Mouse (Mus musculus) limb, embryonic 10.5 days (tissue): ENCODE results near the gene Elp4. TPM values are rescaled to one million over a fixed set of nuclear protein-coding genes. Genes with fewer than 3 reads are reported as not detected.

Experiments used
- DNase-seq: peaks from one replicate; pipeline ENCODE4 v3.0.0-alpha.2; 2017; ENCODE audit warnings: low spot score
- H3K27ac ChIP-seq: fragments of 300-500 bp; sonication (generic); 2 replicates; pipeline ENCODE4 v1.5.1; 2016; ENCODE audit warnings: mild to moderate bottlenecking
- H3K27me3 ChIP-seq: fragments of 300-500 bp; sonication (generic); 2 replicates; pipeline ENCODE4 v1.6.1; 2016; ENCODE audit warnings: low read depth, mild to moderate bottlenecking; ENCODE audit not compliant: poor library complexity, severe bottlenecking
- H3K36me3 ChIP-seq: fragments of 300-500 bp; sonication (generic); 2 replicates; pipeline ENCODE4 v1.6.1; 2016; ENCODE audit warnings: mild to moderate bottlenecking, moderate library complexity
- H3K4me1 ChIP-seq: fragments of 300-500 bp; sonication (generic); 2 replicates; pipeline ENCODE4 v1.6.1; 2016
- H3K4me3 ChIP-seq: fragments of 300-500 bp; sonication (generic); 2 replicates; pipeline ENCODE4 v1.5.1; 2016; ENCODE audit warnings: mild to moderate bottlenecking, moderate library complexity
- H3K9me3 ChIP-seq: fragments of 300-500 bp; sonication (generic); replicated peaks from 2 replicates; pipeline ENCODE4 v1.6.1; 2016; ENCODE audit warnings: mild to moderate bottlenecking
- WGBS: fragments of 180-500 bp; shearing (Covaris S2); methylation state at CpG from one replicate; pipeline ENCODE4 v1.1.7; 2016; 5-methylcytosine and 5-hydroxymethylcytosine counted together
- polyA plus RNA-seq: library from polyadenylated mRNA; unstranded; fragments of >200 nt; fragmentation: Nextera tagmentation; extraction: Ambion mirVana; gene quantifications from 2 replicates; pipeline ENCODE4 v1.2.1, GENCODE M21; 2016

The Elp4 gene
- polyA plus RNA-seq, 1 experiment from 2014 or later: 48.7 TPM

DNA sequence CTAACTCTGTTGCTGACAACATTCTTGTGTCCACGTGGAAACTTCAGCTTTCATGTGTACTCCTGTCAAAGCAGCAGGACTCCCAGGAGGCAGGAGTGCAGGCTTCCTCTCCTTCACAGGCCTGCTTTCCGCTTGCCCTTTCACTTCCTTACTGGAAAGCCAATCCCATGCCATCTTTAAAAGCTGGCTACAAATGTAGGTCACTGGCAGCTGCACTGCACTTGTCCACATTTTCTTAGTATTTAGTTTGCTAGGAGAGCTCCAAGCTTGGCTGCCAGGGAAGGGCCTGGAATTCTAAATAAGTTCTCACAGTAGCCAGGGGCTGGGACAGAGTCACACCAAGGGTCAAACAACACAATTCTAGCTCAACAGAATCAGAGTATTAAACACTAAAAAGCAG, 49.6 kb downstream of the Elp4 start:
- Histone ChIP-seq H3K27me3 (no peaks in the 10 kb centered on the region), H3K4me1 (no peaks in the 10 kb centered on the region), H3K4me3 (no peak overlapping the region), H3K36me3 (no peaks in the 10 kb centered on the region), H3K9me3 (no peaks in the 10 kb centered on the region), H3K27ac (no peak overlapping the region)
- 74% methylated on average over 2 of the region's 2 CpGs for WGBS
- no peak for DNase-seq

- Histone ChIP-seq H3K9me3 (no peaks in the 10 kb centered on the region), H3K4me3 (no peak overlapping the region), H3K4me1 (no peaks in the 10 kb centered on the region), H3K36me3 (no peaks in the 10 kb centered on the region), H3K27ac (no peak overlapping the region), H3K27me3 (no peaks in the 10 kb centered on the region)
- DNase-seq: no peak
- 92% methylated on average over 2 of the region's 2 CpGs for WGBS
These were observed 51.4 kb downstream of the Elp4 start for GRCm38 (mm10) chr2:105852971-105853370.

DNA sequence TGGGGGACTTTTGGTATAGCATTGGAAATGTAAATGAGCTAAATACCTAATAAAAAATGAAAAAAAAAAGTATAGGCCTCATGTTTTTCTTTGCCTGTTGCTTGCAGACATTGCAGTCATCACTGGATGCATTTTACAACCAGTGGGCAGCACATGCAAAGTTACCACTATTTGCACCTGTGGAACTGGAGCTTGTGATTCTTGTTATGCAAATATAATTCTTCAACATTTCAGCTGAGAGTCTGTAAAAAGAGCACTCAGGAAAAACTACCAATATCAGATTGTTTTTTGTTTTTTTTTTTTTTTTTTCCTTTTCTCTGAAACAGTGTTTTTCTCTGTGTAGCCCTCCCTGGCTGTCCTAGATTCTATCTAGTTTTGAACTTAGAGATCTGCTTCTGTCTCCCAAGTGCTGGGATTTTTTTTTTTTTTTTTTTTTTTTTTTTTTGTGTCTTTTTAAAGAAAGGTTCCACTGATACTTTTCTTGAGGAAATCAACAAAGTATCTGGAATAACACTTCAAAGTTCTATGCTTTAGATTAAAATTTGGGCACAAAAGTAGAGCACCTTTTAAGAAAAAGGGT, 52.6 kb downstream of the Elp4 start:
- H3K4me3 ChIP-seq: no peak overlapping the region
- H3K27me3 ChIP-seq: no peaks in the 10 kb centered on the region
- no peak overlapping the region for H3K27ac ChIP-seq
- no peaks in the 10 kb centered on the region for H3K36me3 ChIP-seq
- no peaks in the 10 kb centered on the region for H3K9me3 ChIP-seq
- H3K4me1 ChIP-seq: no peaks in the 10 kb centered on the region
- no peak for DNase-seq

GRCm38 (mm10) chr2:105843151-105843550, 61.2 kb downstream of the Elp4 start:
- Histone ChIP-seq H3K27ac (no peak overlapping the region), H3K4me1 (no peaks in the 10 kb centered on the region), H3K4me3 (no peak overlapping the region), H3K27me3 (no peaks in the 10 kb centered on the region), H3K9me3 (no peaks in the 10 kb centered on the region), H3K36me3 (peaks cover 5% of the 10 kb centered on the region)
- WGBS: 92% methylated on average over 5 of the region's 5 CpGs
- DNase-seq: no peak

DNA sequence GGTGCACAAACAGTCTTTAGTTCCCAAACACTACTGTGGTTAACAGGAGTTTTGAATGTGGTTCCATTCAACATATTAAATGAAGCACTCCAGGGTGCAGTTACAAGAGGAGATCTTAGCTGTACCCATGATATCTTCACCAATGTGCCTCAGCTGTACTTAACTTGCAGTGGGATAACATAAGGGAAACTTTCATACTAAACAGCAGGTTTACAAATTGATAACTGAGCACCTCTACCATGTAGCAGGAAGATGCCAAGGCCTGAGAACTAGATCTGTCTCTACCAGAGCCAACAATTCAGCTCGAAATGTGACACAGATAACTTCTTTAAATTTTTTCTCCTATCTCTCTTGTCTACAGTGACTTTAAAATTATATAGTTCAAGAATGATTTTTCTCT, 86.4 kb downstream of the Elp4 start:
- Histone ChIP-seq H3K4me1 (no peaks in the 10 kb centered on the region), H3K4me3 (no peak overlapping the region), H3K36me3 (no peaks in the 10 kb centered on the region), H3K27me3 (no peaks in the 10 kb centered on the region), H3K9me3 (no peaks in the 10 kb centered on the region), H3K27ac (no peak overlapping the region)
- DNase-seq: no peak
- WGBS: 91% methylated on average over 1 of the region's 1 CpGs

GRCm38 (mm10) chr2:105815170-105815569, 89.2 kb downstream of the Elp4 start:
- H3K36me3 ChIP-seq: no peaks in the 10 kb centered on the region

GRCm38 (mm10) chr2:105813041-105813440, 91.3 kb downstream of the Elp4 start:
- Histone ChIP-seq H3K4me1 (no peaks in the 10 kb centered on the region), H3K27me3 (no peaks in the 10 kb centered on the region), H3K4me3 (no peak overlapping the region), H3K9me3 (no peaks in the 10 kb centered on the region), H3K27ac (no peak overlapping the region), H3K36me3 (no peaks in the 10 kb centered on the region)
- 80% methylated on average over 3 of the region's 3 CpGs for WGBS
- DNase-seq: no peak

More at GRCm38 (mm10) chr2:105815170-105815569, 89.2 kb downstream of the Elp4 start:
- Histone ChIP-seq H3K9me3 (no peaks in the 10 kb centered on the region), H3K4me1 (no peaks in the 10 kb centered on the region), H3K4me3 (no peak overlapping the region), H3K27ac (no peak overlapping the region), H3K27me3 (no peaks in the 10 kb centered on the region)
- DNase-seq: no peak
- WGBS: 91% methylated on average over 3 of the region's 3 CpGs

DNA sequence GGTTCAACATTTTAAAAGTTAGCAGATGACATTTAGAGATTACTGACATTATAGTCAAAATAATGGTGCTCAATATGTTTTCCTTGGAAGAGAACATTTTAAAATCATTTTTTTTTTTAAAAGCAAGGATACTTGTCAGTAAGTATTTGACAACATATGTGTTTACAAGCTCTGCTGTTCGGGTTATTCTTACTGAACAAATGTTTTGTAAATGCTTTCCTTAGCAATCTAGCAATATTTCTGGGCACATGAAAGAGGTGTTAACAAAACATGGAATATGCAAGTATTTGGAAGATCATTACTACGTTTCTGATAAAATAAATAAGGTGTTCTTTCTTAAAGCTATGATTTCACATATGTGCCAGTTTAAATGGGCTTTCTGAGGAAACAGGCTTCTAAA, 94.1 kb downstream of the Elp4 start:
- no peak for DNase-seq
- Histone ChIP-seq H3K27me3 (no peaks in the 10 kb centered on the region), H3K9me3 (no peaks in the 10 kb centered on the region), H3K36me3 (no peaks in the 10 kb centered on the region), H3K4me3 (no peak overlapping the region), H3K4me1 (no peaks in the 10 kb centered on the region), H3K27ac (no peak overlapping the region)
- 81% methylated on average over 2 of the region's 2 CpGs for WGBS

DNA sequence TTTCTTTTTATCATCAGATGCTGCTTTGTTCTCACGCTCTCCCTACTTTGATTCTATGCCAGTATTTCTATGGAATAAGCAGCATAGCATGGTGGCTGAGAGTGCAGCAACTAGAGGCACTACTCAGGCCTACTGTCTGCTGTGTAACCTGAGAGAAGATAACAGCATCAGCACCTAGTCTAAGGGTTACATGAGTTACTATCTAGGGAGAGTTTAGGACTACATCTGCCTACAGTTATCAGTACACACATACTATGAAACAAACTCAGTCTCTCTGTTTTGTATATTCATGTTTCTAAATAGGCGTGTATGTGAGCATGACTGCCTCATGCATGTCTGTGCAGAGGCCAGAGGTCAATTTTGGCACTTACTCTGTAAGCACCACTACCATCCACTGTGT, 97.8 kb downstream of the Elp4 start:
- H3K27me3 ChIP-seq: no peaks in the 10 kb centered on the region
- H3K27ac ChIP-seq: no peak overlapping the region
- no peaks in the 10 kb centered on the region for H3K4me1 ChIP-seq
- no peak for DNase-seq
- 90% methylated on average over 2 of the region's 2 CpGs for WGBS
- no peak overlapping the region for H3K4me3 ChIP-seq
- no peaks in the 10 kb centered on the region for H3K36me3 ChIP-seq
- H3K9me3 ChIP-seq: no peaks in the 10 kb centered on the region

GRCm38 (mm10) chr2:105806047-105806446, 98.3 kb downstream of the Elp4 start:
- no peak for DNase-seq
- Histone ChIP-seq H3K36me3 (no peaks in the 10 kb centered on the region), H3K4me3 (no peak overlapping the region), H3K4me1 (no peaks in the 10 kb centered on the region), H3K9me3 (no peaks in the 10 kb centered on the region), H3K27ac (no peak overlapping the region), H3K27me3 (no peaks in the 10 kb centered on the region)
- WGBS: 87% methylated on average over 4 of the region's 4 CpGs

DNA sequence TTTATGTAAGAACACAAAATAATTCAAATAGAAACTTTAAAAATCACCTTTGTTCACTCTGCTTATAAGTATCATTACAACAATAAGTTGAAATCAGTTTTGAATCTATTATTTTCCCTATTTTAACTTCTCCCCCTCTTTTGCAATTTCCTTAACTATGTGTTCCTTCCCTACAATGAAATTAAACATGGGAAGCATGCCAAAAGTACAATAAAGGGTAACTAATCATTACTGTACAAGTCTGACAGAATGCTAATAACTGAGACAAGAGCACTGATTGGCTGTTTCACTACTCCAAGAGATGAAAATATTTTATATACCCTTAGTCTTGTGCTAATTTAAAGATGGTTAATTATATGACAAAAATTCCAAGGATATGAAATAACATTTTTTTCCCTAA, 99.2 kb downstream of the Elp4 start:
- Histone ChIP-seq H3K4me3 (no peak overlapping the region), H3K36me3 (no peaks in the 10 kb centered on the region), H3K27me3 (no peaks in the 10 kb centered on the region), H3K9me3 (no peaks in the 10 kb centered on the region), H3K4me1 (no peaks in the 10 kb centered on the region), H3K27ac (no peak overlapping the region)
- DNase-seq: no peak

- no peak overlapping the region for H3K4me3 ChIP-seq
- no peaks in the 10 kb centered on the region for H3K36me3 ChIP-seq
- no peak for DNase-seq
- H3K9me3 ChIP-seq: no peaks in the 10 kb centered on the region
- no peak overlapping the region for H3K27ac ChIP-seq
- WGBS: 60% methylated on average over 10 of the region's 10 CpGs
- no peaks in the 10 kb centered on the region for H3K27me3 ChIP-seq
- H3K4me1 ChIP-seq: no peaks in the 10 kb centered on the region
These were observed 99.9 kb downstream of the Elp4 start for GRCm38 (mm10) chr2:105804506-105804905.

DNA sequence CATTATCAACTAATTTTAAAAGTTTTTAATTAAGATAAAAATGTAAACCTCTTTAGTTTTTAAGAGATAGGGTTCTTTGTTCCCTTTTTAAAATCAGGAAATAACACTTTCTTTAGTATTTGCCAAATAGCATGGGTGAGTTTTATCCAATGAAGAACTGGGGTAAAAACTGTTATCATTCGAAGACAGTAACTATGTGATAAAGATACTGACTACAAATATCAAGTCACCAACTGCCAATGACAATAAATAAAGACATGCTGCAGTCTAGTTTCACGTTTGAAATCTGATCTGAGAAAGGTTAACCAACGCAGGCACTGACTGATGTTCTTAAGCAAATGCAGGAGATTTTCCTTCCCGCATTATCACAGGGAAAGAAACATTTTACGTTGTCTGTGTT, 100.9 kb downstream of the Elp4 start:
- H3K4me1 ChIP-seq: no peaks in the 10 kb centered on the region
- no peaks in the 10 kb centered on the region for H3K36me3 ChIP-seq
- H3K27ac ChIP-seq: no peak overlapping the region
- no peak for DNase-seq
- 37% methylated on average over 5 of the region's 5 CpGs for WGBS
- H3K4me3 ChIP-seq: no peak overlapping the region
- no peaks in the 10 kb centered on the region for H3K27me3 ChIP-seq
- H3K9me3 ChIP-seq: no peaks in the 10 kb centered on the region

DNA sequence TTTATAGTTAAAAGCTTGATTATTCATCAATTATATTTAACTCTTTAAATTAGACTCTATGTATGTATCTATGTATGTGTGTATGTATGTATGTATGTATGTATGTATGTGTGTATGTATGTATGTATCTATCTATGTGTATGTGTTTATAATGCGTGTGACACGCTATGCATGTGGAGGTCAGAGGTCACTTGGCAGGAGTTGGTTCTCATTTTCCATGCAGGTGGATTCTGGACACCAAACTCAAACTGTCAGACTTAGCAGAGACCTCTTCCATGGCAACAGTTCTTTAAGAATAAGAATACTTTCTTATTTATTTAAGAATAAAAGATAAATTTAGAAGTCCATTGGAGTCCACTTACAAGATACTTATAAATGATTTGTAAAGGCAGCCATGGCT, 101.5 kb downstream of the Elp4 start:
- no peak overlapping the region for H3K27ac ChIP-seq
- WGBS: 88% methylated on average over 2 of the region's 2 CpGs
- no peak overlapping the region for H3K4me3 ChIP-seq
- H3K9me3 ChIP-seq: no peaks in the 10 kb centered on the region
- no peaks in the 10 kb centered on the region for H3K4me1 ChIP-seq
- no peaks in the 10 kb centered on the region for H3K36me3 ChIP-seq
- DNase-seq: no peak
- H3K27me3 ChIP-seq: no peaks in the 10 kb centered on the region
